Mouse (Mus musculus) mature B cell (primary cell): ENCODE data around the gene Mplkip.

Source experiments
- in situ Hi-C: fragments of 300-500 bp; cut with MboI; formaldehyde crosslinking; loops from 2 replicates; pipeline ENCODE4 v1.14.3; 2019

Mplkip gene

DNA sequence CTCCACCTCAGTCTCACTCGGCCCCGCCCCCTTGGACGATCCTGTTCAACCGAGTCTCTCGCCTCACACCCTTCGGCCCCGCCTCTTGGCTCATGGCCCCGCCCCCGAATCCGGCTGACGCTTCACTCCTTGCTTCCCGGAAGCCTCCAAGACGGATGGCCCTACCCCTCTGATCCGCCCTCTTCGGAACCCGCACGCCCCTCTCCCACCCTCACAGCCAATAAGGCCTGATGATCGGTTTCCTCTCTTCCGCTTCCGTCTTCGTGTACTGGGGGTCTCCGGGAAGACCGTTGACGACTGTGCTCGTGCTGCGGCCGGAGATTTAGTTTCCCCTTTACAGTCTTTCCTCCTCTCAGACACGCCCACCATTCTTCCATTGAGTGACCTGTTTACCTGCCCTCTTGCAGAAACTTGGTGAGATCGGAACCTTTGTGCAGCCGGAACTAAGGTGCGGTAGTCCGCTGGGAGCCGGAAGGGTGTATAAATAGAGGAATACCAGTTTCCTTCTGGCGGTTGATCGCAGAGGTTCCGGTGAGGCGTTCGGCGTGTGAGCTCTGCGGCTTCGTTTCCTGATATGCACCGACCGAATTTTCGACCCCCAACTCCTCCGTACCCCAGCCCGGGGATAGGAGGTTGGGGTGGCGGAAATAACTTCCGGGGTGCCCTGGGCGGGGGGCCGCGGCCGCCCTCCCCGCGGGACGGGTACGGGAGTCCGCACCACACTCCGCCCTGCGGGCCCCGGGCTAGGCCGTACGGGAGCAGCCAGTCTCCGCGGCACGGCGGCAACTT, at the start of gene Mplkip, which contains the start of gene Sugct:
TSS of gene Mplkip (plus strand) at position 282 of the 789 bp plus-strand sequence.
TSS of gene Sugct (minus strand) at position 643 of the 789 bp plus-strand sequence.
- in situ Hi-C loops: no loop called here

DNA sequence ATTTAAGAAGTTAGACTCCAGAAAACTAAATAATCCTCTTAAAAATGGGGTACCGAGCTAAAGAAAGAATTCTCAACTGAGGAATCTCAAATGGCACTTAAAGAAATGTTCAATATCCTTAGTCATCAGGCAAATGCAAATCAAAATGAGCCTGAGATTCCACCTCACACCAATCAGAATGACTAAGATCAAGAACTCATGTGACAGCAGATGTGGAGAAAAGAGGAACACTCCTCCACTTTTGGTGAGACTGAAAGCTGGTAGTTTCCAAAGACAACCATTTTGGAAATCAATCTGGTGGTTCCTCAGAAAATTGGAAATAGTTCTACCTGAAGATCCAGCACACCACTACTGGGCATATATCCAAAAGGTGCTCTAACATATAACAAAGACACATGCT, 27.6 kb upstream of the Mplkip start:
- in situ Hi-C loops: no loop called here

DNA sequence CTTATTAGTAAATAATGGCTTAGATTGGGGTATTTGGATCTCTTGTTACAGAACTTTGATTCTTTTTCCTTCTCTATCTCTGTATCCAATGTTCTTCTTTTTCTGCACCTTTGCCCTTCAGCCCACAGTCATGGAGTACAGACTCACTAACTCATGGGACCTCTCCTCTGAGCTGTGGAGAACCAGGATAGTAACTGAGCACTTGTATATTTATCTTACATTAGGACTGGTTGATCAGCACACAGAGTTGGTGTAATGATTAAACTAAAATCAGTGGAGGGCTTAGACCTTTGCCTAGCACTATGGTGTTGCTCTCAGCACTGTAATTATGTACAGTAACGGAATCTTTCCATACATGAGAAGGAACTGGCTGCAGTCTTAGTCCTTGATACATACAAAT, 23.9 kb upstream of the Mplkip start:
- in situ Hi-C loops: no loop called here

DNA sequence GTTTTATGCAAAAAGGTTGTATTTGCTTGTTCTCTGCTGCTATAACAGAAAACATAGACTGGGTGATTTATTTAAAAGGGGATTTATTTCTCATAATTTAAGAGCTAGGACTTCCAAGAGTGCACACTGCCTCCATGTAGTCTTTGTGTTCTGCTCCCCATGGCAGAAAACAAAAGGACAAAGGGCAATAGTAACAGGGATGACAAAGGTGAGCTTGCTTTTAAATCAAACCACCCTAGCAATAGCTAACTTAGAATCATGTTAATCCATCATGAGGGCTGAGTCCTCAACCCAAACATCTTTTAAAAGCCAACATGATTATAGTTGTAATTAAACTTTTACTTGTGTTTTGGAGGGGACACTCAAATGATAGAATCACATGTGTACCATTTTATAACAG, 5.5 kb upstream of the Mplkip start:
- in situ Hi-C loops: no loop called here

DNA sequence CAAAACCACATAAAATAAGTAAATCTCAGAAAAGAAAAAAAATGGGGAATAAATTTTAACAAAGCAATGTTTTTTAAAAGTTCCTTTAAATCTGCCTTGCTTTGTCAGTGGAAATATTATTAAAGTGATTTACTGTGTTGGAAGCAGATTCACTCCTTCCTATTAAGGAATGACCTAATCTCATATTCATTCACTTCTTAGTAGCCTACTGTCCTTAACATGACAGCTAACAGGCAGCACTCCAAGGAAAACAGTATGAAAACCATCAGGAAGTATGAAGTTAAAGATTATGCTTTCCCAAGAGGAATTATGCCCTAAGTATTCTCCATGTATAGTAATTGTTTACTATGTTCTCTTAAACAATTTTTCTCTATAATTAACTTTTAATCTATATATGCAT, 4.3 kb upstream of the Mplkip start:
- in situ Hi-C loops: no loop called here

DNA sequence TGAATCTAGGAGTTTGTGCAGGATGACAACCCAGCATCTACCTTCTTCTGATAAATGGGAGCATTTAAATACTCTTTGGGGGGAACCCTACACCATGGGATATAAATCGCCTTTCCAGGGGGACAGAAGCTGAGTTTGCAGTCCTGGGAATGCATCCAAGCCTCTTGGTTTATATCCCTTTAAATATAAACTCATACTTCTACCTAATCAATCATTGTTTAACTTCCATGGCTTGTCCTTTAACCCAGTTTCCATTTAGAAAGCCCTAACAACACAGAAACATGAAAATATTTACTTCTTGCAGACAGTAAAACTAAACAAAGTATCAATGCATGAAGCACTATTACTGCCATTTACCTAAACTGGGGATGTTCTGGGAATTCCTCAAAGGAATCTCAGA, 3.6 kb upstream of the Mplkip start:
- in situ Hi-C loops: no loop called here

DNA sequence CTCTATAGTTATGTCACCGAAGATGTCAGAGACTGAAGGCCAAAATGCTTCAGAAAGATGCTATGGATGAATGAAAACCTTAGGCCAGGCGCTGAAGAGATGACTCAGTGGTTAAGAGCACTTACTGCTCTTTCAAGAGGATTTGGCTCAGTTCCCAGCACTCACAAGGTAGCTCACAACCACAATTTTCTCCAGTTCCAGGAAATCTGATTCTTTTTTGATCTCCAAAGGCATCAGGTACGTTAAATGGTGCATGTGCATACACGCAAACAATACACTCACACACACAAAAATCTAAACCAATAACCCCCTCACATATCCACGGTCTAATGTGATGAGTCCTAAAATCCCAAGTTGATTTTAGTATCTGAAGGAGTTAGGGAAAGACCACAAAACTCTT, 1.2 kb upstream of the Mplkip start:
- in situ Hi-C loops: no loop called here

DNA sequence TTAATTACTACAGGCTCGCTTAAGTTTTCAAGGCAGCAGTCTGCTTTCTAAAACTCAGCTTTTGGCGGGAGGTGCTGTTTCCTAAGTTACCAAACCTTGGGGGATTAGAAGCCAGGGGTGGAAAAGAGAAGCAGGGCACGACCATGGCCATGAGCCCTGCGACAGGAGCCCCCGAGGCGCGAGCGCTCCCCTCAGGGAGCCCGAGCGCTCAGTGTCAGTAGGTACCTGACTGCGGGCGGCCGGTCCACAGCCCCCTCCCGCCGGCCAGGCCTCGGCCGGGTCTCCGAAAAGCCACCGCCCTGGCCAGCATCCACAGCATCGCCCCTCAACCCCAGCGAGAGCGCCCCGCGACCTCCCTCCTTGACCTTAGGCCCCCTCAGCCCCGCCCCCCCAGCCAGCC, 578 bp upstream of the Mplkip start:
- in situ Hi-C loops: no loop called here

DNA sequence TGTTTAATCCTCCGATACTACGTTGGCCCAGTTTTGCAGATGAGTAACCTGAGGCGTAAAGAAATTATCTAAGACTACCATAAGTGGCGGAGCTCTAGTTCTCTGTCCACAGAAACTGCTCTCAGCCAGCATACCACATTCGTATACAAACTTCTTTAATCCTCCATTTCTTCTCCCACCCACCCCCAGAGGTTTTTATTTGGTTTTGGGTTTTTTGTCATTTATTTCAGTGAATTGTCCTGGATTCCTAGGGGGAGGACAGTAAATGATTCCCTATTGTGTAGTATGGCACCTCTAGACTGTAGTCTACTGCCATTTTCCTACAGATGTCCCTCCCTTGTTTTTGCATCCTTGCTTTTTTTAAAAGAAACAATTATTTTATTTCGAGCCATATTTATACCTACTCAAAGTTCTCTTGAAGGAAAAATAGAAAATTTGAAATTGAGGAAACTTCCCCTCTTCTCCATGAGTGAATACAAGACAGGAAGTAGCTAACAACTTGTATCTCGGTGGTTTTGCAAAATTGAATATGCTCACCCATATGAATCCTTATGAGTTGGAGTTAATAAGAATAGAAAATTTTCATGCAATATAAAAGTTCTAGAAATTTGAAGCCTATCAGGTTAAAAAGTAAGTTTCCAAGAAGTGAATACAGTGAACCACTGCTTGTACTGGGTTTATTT, 1.0 kb downstream of the Mplkip start:
- in situ Hi-C loops: no loop called here

DNA sequence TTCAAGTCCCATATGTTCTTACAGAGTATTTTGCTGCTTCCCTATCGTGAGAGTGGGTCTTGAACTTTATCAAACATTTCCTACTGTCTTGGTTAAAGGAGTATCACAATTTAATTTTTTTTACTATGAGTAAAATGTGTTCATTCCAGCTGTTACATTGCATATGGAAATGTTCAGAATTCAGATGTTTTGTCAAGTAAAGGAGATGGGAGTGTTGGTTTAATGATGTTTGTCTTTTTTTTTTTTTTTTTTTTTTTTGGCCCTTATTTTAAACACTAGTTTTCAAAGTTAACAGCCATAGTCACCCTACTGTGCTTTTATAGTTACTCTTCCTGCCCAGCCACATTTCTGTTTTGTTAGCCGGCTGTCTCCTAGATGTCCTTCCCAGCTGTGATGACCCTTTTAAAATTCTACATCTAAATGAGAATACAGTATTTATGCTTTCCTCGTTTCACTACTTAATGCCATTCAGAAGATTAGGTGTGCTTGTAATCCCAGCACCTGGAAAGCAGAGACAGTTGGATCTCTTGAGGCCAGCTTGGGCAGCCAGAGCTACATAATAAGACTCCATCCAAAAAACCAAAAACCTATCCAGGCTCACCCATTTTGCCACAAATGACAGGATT, 5.2 kb downstream of the Mplkip start:
- in situ Hi-C loops: no loop called here

DNA sequence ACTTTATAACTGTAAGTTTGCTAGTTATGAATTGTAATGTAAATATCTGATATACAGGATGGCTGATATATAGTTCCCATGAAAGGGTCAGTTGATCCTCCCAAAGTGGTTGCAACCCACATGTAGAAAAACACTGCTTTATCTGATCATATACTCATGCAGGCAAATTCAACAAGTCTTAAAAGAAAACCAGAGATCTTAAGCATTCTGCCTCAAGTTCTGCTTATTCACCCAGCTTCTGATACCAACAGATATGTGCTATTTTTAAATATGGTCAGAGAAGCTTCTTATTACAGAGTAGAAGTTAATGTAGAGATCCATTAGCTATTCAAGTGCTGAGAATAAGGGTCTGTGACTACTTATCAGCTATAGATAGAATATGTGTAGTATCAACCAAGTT, 6.3 kb downstream of the Mplkip start:
- in situ Hi-C loops: no loop called here

DNA sequence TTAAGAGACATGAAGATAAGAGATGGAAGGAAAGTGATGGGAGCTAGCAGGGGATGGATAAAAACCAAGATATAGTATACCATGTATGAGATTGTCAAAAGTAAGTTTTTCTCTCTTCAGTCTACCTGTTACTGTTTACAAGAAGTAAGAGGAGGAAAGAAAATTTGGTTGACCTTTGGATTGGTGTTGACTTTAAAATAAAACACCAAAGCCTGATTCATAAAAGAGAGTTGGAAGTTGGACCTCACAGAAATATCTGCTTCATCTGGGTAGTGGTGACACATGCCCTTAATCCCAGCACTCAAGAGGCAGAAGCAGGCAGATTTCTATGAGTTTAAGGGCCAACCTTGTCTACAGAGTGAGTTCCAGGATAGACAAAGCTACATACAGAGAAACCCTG, 7.3 kb downstream of the Mplkip start:
- in situ Hi-C loops: no loop called here

DNA sequence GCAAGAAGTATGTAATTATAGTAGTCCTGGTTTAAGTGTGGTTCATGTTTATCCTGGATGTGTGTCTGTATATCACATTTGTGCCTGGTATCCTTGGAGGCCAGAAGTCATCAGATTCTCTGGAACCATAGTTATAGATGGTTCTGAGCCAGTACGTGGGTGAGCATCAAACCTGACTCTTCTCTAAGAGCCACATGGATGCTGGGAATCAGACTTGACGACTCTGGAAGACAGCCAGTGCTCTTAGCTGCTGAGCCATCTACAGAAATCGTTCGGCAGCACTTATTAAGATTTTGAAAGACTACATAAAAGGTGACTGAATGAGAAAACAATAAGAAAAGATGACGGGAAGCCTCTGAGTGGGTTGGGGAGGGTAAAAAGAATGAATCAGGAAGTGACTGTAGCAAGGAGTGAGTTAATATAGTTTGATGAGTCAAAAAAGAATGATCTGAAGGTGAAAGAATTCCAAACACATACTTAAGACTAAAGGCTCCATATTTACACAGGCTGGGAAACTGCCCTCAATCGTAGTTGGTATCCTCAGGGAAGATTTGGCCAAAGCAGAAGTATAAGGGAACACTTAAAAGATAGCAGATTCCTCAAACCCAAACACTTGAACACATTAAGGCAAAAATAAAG, 10.3 kb downstream of the Mplkip start:
- in situ Hi-C loops: no loop called here

DNA sequence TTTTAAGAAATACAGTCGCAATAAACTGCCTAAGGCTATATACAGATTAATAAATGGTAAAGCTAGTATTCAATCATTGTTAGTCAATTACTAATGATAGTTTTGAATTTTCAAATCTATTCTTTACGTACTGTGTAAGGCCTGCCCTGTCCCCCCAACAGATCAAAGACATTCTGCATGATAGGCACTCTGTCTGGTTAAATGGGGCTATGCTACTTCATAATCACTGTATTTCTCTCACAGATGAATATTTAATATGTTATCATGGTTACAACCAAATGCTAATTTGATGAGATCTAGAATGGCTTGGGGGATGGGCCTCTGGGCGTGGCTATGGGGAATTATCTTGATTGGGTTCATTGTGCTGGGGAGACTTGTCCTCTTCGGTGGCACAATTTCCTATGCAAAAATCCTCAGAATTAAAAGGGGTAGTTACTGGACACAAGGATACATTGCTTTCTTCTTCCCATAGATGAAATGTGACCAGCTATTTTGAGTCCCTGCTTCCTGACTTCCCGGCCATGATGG, 13.9 kb downstream of the Mplkip start:
- in situ Hi-C loops: no loop called here

DNA sequence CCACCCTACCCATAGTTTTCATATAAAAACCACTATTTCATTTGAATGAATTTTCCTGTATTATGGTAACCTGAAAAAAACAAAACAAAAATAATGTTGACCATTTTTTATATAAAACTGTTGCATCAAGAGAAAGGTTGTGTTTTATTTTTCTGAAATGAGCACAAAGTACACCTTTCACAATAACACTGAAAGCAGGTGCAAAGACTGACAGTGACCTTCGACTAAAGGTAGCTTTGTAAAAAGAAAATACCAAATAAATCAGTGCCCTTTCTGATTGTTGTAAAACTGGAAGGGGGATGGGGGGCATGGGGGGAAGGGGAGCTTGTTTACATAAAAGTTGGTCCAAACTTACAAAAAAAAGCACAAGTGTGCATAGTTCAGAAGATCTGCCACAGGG, 22.4 kb downstream of the Mplkip start:
- in situ Hi-C loops: no loop called here

DNA sequence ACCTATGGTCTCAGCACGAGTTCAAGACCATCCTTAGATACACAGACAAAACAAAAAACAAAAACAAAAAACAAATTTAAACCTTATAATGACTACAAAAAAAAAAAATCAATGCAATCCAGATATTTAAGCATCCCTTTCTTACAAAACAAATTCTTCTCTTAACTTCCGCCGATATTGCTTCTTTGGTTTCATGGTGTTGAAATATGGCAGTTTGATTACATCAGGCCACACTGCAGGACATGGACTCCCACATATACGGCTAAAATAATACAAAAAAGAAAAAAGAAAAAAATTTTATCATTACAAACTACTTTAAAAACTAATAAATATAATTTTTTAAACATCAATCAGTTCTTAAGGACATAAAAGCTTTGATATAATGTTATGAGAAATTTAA, 32.9 kb downstream of the Mplkip start:
- in situ Hi-C loops: loop anchor here (25.0 kb wide), 1 partner anchor 259 kb away; the partner anchor contains the start of gene Yae1d1

DNA sequence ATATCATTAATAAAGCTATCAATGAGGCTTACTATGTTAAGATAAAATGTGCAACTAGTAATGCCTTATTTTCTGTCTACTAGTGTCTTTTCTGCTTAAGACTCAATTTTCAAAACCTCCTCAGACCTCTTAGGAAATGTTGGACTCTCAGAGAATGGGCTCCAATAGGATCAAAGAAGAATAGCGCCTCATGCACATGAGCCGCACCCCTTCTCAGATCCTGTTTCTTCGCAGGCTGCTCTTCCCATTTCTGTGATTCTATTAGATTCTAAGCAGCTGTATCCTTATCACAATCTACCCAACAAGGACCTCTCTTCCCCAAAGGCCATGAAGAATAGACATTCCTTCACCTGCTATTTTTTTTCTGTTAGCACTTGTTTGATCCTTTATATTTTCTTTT, 33.8 kb downstream of the Mplkip start:
- in situ Hi-C loops: loop anchor here (25.0 kb wide), 1 partner anchor 259 kb away; the partner anchor contains the start of gene Yae1d1
